Mouse (Mus musculus): ENCODE results near the gene Gnb3. TPM values are rescaled to one million over a fixed set of nuclear protein-coding genes. Genes with fewer than 3 reads are reported as not detected.
"Not testable (repeated sequence)": the region's sequence is repeated elsewhere in the genome, so short reads cannot be mapped to it uniquely, and the experiment has no call there.

Gene Gnb3
- polyA plus RNA-seq, 1 experiment from 2014 or later = 2.1 TPM

DNA sequence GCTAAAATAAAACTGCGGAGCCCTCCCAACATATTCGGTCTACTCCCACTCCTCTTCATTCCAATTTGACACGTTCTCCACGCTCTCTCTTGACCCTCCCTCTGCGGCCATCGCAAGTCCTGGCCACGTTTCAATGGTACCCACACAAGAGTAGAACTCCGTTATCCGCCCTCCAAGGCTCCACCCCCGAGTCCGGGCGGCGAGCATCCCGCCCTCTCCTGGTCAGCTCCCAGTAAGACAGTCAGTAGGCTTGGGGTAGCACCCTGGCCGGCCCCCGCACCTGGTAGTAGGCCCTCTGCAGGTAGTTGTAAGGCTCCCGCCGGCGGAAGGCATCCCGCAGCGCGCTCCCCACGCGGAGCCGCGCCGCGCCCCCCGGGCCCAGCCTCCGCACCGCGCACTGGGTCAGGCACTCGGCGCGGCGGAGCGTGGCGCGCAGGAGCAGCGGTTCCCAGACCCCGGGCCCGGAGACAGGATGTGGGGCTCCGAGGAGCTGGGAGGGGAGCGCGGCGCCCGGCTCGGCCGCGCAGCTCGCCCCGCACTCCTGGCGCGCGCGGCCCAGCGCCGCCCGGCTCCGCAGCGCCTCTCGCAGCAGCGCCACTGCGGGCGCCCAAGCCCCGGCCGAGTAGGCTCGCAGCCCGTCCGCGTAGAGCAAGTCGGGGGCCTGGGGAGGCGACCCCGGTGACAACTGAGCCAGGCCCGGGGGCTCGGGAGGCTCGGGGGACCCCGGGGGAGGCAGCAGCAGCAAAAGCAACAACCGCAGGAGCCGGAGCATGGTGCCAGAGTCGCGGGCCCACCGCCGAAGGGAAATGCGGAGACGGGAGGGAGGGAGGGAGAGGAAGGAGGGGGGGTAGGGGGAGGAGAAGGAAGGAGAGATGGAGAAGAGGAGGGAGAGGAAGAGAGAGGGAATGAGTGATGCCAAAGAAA, 17.1 kb upstream of the Gnb3 start, which contains the start of gene P3h3:
P3h3 (minus strand) TSS at position 837 of the 924 bp plus-strand sequence.
- peak within 1 kb of the TSS; percentile 76 for H3K4me2 ChIP-seq (replicated peaks)
- under 1% methylated on average over 86 of the region's 86 CpGs for WGBS

DNA sequence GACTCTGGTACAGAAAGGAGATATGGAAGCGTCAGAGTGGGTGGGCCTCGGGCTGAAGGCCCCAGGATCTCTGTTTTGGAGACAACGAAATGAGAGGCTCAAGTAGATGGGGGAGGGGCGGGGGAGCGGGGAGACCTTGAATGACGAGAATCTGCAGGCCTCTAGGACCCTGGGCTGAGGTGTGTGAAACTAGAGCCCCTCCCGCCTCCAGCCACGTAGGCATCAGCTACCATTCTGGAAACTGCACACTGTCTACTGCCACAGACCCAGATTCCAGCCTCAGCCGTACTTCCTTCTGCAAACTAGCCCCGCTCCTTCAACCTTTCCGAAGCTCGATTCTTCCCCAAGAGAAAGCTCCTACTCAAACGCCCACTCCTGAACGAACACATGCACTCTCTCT, 16.2 kb upstream of the Gnb3 start:
- ATAC-seq (ENCODE audit: insufficient number of reproducible peaks, low FRiP score, low TSS enrichment, low read depth) = peak; percentile 68

More for the DNA sequence above, 17.1 kb upstream of the Gnb3 start, which contains the start of gene P3h3:
- Histone ChIP-seq H3K27ac (replicated peaks) (peak within 1 kb of the TSS; percentile 98), H3K4me3 (replicated peaks) (peak within 1 kb of the TSS; percentile 85), H3K27me3 (no peaks in the 10 kb centered on the region), H3K9me3 (replicated peaks) (no peaks in the 10 kb centered on the region), H3K36me3 (peaks cover 26% of the 10 kb centered on the region), H3K9ac (peak within 1 kb of the TSS; percentile 94), H3K4me1 (peaks cover 49% of the 10 kb centered on the region)
- ATAC-seq (ENCODE audit: insufficient number of reproducible peaks, low FRiP score, low TSS enrichment, low read depth) = peak; percentile 86

DNA sequence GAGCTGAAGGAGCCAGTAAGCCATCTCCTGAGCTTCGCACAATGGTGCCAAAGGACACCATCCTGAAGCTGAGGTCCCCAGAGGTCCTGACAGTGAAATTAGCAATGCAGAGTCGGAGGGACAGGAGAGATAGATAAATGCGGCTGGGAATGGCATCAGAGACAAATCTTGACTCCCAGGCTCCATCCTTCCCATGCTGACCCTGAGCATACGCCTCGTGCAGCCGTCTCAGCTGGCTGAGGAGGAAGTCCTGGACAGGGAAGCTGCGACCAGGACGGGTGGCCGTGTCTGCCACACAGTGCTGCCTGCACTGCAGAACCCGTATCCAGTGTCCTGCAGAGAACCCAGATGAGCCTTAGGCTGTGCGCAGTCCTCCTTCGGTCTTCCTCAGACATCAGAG, 14.6 kb upstream of the Gnb3 start:
- H3K27ac ChIP-seq (replicated peaks) = 0 out of 2 replicates have a peak overlapping the region, but pooled peaks have one; percentile 4
- no peak overlapping the region for H3K9ac ChIP-seq
- no peak overlapping the region for H3K4me2 ChIP-seq (replicated peaks)
- H3K9me3 ChIP-seq (replicated peaks) = no peaks in the 10 kb centered on the region
- WGBS = 73% methylated on average over 12 of the region's 12 CpGs
- no peak for ATAC-seq (ENCODE audit: insufficient number of reproducible peaks, low FRiP score, low TSS enrichment, low read depth)
- H3K4me3 ChIP-seq (replicated peaks) = no peak overlapping the region
- H3K27me3 ChIP-seq = no peaks in the 10 kb centered on the region
- peaks cover 42% of the 10 kb centered on the region for H3K36me3 ChIP-seq
- peaks cover 30% of the 10 kb centered on the region for H3K4me1 ChIP-seq

More for the DNA sequence above, 16.2 kb upstream of the Gnb3 start:
- Histone ChIP-seq H3K4me2 (replicated peaks) (peak overlapping the region; percentile 76), H3K36me3 (peaks cover 34% of the 10 kb centered on the region), H3K27me3 (no peaks in the 10 kb centered on the region), H3K9me3 (replicated peaks) (no peaks in the 10 kb centered on the region), H3K4me1 (peaks cover 41% of the 10 kb centered on the region), H3K9ac (peak overlapping the region; percentile 94), H3K4me3 (replicated peaks) (peak overlapping the region; percentile 85), H3K27ac (replicated peaks) (peak overlapping the region; percentile 98)
- 2% methylated on average over 14 of the region's 14 CpGs for WGBS

DNA sequence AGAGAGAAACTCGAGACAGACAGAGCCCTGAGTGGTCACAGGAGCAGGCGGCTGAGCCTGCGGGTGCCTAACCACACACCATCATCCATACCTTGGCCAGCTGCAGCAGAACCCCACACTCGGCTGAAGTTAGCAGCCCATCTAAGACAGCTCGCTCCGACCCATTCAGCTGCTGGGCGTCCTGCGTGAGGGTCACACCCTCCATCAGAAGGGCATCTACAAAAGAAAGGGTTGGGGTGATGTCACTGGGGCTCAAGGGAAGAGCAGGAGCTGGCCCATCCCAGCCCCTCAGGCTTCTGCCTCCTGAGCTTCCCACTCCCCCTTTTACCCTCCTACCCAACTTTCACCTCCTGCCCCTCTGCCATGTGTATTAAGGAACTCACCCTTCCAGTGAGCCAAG, 10.5 kb upstream of the Gnb3 start:
- H3K9ac ChIP-seq = no peak overlapping the region
- H3K4me2 ChIP-seq (replicated peaks) = no peak overlapping the region
- peaks cover 49% of the 10 kb centered on the region for H3K36me3 ChIP-seq
- 0 out of 2 replicates have a peak, but pooled peaks cover 3% of the 10 kb centered on the region for H3K4me1 ChIP-seq
- H3K27me3 ChIP-seq = no peaks in the 10 kb centered on the region
- H3K9me3 ChIP-seq (replicated peaks) = no peaks in the 10 kb centered on the region
- ATAC-seq (ENCODE audit: insufficient number of reproducible peaks, low FRiP score, low TSS enrichment, low read depth) = no peak
- no peak overlapping the region for H3K27ac ChIP-seq (replicated peaks)
- H3K4me3 ChIP-seq (replicated peaks) = no peak overlapping the region
- WGBS = 63% methylated on average over 8 of the region's 8 CpGs

DNA sequence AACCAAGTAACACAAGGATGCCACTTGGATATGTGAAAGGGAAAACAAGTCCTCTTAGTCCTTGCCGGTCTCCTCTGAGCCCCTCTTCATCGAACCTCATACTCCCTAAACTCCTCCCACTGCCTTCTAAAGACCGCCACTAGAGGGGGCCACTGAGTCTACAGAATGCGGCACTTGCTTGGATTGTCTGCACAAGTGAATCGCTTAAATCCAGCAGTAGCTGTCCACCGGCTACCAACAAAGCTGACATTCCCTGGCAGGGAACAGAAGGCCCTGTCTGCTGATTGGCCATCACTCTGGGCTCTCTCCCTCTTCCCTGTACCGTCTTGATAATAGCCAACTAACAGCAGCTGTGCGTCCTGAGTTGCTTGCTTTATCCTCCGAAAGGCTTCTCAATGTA, 7.2 kb upstream of the Gnb3 start:
- Histone ChIP-seq H3K27me3 (no peaks in the 10 kb centered on the region), H3K4me3 (replicated peaks) (no peak overlapping the region), H3K9me3 (replicated peaks) (no peaks in the 10 kb centered on the region), H3K36me3 (peaks cover 44% of the 10 kb centered on the region), H3K9ac (no peak overlapping the region), H3K27ac (replicated peaks) (no peak overlapping the region), H3K4me2 (replicated peaks) (no peak overlapping the region), H3K4me1 (0 out of 2 replicates have a peak, but pooled peaks cover 3% of the 10 kb centered on the region)
- peak; percentile 64; the same call in 1 of the 2 replicates for ATAC-seq (ENCODE audit: insufficient number of reproducible peaks, low FRiP score, low TSS enrichment, low read depth)
- WGBS = 9% methylated on average over 9 of the region's 9 CpGs

DNA sequence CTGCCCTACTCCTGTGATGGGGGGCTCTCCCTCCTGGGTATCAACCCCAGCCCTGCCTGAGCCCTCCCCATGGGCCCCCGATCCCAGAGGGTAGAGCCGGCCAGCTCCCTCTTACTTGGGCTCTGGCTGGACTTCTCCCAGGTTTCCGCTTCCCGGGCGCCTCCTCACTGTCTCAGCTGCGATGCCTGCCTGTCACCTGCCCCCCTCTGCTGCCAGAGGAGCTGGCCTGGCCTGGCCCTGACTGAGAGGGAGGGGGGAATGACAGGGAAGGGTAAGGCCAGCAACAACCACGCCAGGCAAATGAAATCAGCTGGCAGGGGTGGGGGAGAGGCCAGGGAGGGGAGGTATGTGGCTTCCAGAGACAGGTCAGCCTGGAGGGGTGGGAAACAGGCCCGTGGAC, 270 bp downstream of the Gnb3 start:
- no peak overlapping the region for H3K27ac ChIP-seq (replicated peaks)
- no peaks in the 10 kb centered on the region for H3K27me3 ChIP-seq

DNA sequence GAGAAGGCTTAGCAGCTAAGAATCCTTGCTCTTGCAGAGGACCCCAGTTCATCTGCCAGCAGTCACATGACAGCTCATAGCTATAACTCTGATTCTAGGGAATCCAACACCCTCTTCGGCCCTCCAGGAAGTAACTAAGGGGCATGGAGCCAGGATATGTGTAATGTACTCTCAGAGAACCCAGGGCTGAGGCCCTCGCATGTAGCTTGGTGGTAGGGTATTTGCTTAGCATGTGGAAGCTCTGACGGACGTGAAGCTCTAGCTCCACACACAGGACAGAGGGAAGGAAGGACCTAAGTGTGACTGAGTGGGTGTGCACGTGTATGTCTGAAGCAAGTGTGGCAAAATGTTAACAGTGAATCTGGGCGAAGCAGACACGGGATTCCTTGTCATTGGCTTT, 3.7 kb downstream of the Gnb3 start:
- H3K27ac ChIP-seq (replicated peaks) = no peak overlapping the region
- no peaks in the 10 kb centered on the region for H3K27me3 ChIP-seq
- peaks cover 22% of the 10 kb centered on the region for H3K36me3 ChIP-seq
- 66% methylated on average over 7 of the region's 7 CpGs for WGBS
- ATAC-seq (ENCODE audit: insufficient number of reproducible peaks, low FRiP score, low TSS enrichment, low read depth) = no peak
- no peak overlapping the region for H3K4me3 ChIP-seq (replicated peaks)
- no peak overlapping the region for H3K9ac ChIP-seq
- peaks cover 13% of the 10 kb centered on the region for H3K4me1 ChIP-seq
- no peaks in the 10 kb centered on the region for H3K9me3 ChIP-seq (replicated peaks)
- H3K4me2 ChIP-seq (replicated peaks) = no peak overlapping the region

More for the DNA sequence above, 270 bp downstream of the Gnb3 start:
- H3K36me3 ChIP-seq = peaks cover 20% of the 10 kb centered on the region; the same call in 1 of the 2 replicates
- 12% methylated on average over 8 of the region's 8 CpGs for WGBS
- no peak for ATAC-seq (ENCODE audit: insufficient number of reproducible peaks, low FRiP score, low TSS enrichment, low read depth)
- H3K9me3 ChIP-seq (replicated peaks) = no peaks in the 10 kb centered on the region
- H3K4me2 ChIP-seq (replicated peaks) = 0 out of 2 replicates have a peak overlapping the region, but pooled peaks have one; percentile 12
- no peak overlapping the region for H3K9ac ChIP-seq
- H3K4me3 ChIP-seq (replicated peaks) = no peak overlapping the region
- peaks cover 6% of the 10 kb centered on the region for H3K4me1 ChIP-seq

DNA sequence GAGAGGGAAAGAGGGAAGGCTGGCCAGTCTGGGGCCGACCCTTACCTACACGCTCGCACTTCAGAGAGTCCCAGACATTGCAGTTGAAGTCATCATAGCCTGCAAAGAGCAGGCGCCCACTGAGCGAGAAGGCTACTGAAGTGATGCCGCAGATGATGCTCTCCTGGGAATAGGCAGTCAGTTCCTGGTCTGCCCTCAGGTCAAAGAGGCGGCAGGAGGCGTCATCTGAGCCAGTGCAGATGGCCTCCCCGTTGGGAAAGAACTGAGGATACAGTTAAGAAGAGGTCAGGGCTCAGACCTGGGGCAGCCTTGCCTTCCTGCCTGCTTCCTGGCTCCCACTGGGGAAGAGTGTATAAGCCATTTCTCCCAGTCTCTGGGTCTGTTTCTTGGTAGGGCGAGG, 4.5 kb downstream of the Gnb3 start:
- H3K9ac ChIP-seq = peak overlapping the region; percentile 13; the same call in 1 of the 2 replicates

DNA sequence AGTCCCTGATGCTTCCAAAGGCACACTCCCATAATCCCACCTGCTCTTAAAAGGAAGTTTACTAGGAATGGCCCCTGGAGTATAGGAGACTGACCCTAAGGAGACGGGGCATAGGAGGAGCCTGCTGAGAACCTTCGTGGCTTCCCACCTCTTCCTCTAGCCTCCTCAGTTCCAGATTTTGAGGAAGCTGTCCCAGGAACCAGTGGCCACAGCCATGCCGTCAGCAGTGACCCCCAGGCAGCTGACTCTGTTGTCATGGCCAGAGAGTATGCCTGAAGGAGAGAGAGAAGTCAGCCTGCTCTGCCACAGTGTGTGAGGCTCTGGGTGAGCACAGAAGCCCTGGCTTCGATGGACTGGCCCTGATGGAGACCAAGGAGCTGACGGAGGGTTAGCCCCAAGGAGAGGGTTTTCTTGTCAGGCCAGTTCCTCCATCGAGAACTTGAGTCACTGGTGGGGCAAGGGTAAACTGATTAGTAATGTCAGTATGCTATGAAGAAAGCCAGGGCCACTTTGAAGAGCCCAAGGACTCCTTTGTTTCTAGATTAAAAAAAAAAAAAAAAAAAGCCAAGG, 5.5 kb downstream of the Gnb3 start:
- Histone ChIP-seq H3K4me1 (peaks cover 19% of the 10 kb centered on the region), H3K4me2 (replicated peaks) (no peak overlapping the region), H3K36me3 (peaks cover 20% of the 10 kb centered on the region), H3K27me3 (no peaks in the 10 kb centered on the region), H3K27ac (replicated peaks) (no peak overlapping the region), H3K4me3 (replicated peaks) (no peak overlapping the region), H3K9me3 (replicated peaks) (no peaks in the 10 kb centered on the region), H3K9ac (no peak overlapping the region)
- WGBS = 75% methylated on average over 6 of the region's 6 CpGs
- ATAC-seq (ENCODE audit: insufficient number of reproducible peaks, low FRiP score, low TSS enrichment, low read depth) = no peak

More for the DNA sequence above, 4.5 kb downstream of the Gnb3 start:
- H3K4me1 ChIP-seq = peaks cover 21% of the 10 kb centered on the region
- no peak overlapping the region for H3K4me2 ChIP-seq (replicated peaks)
- no peaks in the 10 kb centered on the region for H3K27me3 ChIP-seq
- ATAC-seq (ENCODE audit: insufficient number of reproducible peaks, low FRiP score, low TSS enrichment, low read depth) = no peak
- H3K27ac ChIP-seq (replicated peaks) = no peak overlapping the region
- WGBS = 42% methylated on average over 10 of the region's 10 CpGs
- no peak overlapping the region for H3K4me3 ChIP-seq (replicated peaks)
- no peaks in the 10 kb centered on the region for H3K9me3 ChIP-seq (replicated peaks)
- peaks cover 20% of the 10 kb centered on the region for H3K36me3 ChIP-seq

DNA sequence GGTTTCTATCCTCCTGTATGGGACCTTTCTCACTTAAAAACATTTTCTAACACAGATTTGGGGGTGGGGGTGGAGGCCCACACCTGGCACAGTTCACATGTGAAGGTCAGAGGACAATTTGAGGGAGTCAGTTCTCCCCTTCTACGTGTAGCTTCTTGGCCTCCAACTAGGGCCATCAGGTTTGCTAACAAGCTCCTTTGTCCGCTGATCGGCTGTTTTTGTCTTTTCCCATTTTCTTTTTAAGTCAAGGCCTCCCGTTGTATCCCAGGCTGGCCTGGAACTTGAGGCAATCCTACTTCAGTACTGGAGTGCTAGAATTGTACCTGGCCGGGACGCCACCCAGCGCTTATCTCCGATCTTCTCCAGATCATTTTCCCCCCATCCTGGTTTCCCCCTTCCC, 8.4 kb downstream of the Gnb3 start:
- Histone ChIP-seq H3K9ac (no peak overlapping the region), H3K4me2 (replicated peaks) (0 out of 2 replicates have a peak overlapping the region, but pooled peaks have one; percentile 95), H3K27me3 (no peaks in the 10 kb centered on the region), H3K4me1 (peaks cover 30% of the 10 kb centered on the region), H3K4me3 (replicated peaks) (no peak overlapping the region), H3K27ac (replicated peaks) (no peak overlapping the region), H3K36me3 (peaks cover 24% of the 10 kb centered on the region), H3K9me3 (replicated peaks) (no peaks in the 10 kb centered on the region)
- no peak for ATAC-seq (ENCODE audit: insufficient number of reproducible peaks, low FRiP score, low TSS enrichment, low read depth)
- WGBS = 91% methylated on average over 8 of the region's 8 CpGs

DNA sequence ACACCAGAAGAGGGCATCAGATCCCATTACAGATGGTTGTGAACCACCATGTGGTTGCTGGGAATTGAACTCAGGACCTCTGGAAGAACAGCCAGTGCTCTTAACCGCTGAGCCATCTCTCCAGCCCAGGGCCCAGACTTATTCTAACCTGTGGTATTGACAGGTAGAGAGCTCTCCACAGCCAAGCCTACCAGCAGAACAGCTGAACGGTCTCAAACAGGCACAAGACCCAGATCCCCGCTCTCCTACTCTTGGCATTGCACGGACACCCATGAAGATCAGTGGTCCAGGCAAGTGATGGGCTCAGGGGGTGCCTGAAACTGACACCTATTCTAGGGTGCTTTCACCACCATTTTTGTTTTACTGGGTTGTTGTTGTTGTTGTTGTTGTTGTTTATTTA, 8.9 kb downstream of the Gnb3 start:
- 89% methylated on average over 4 of the region's 4 CpGs for WGBS
- Histone ChIP-seq H3K4me2 (replicated peaks) (peak overlapping the region; percentile 95), H3K4me1 (peaks cover 30% of the 10 kb centered on the region), H3K36me3 (peaks cover 26% of the 10 kb centered on the region)
- H3K27me3 ChIP-seq; H3K9me3 ChIP-seq (replicated peaks); H3K9ac ChIP-seq; H3K4me3 ChIP-seq (replicated peaks); H3K27ac ChIP-seq (replicated peaks); ATAC-seq (ENCODE audit: insufficient number of reproducible peaks, low FRiP score, low TSS enrichment, low read depth): not testable (repeated sequence)
